Mouse (Mus musculus) heart, embryonic 15.5 days (tissue): Measurements from ENCODE around the gene Osbpl2. TPM values are rescaled to one million over a fixed set of nuclear protein-coding genes. Genes with fewer than 3 reads are reported as not detected.
A peak's percentile ranks its signal among the peaks of the same experiment; 100 is the strongest.

ENCODE experiments used
- ATAC-seq: fragments of 200-750 bp; cut with Nextera tagmentation; replicated peaks from 2 replicates; pipeline ENCODE4 v1.8.0; 2017; ENCODE audit warnings: low read depth, moderate TSS enrichment; ENCODE audit not compliant: insufficient number of reproducible peaks, insufficient read depth, low FRiP score
- H3K27ac ChIP-seq: fragments of 300-500 bp; sonication (generic); 2 replicates; pipeline ENCODE4 v1.5.1; 2015; ENCODE audit warnings: mild to moderate bottlenecking, inconsistent platforms
- H3K27me3 ChIP-seq: fragments of 300-500 bp; sonication (generic); 2 replicates; pipeline ENCODE4 v1.6.1; 2015; ENCODE audit warnings: inconsistent platforms
- H3K36me3 ChIP-seq: fragments of 300-500 bp; sonication (generic); 2 replicates; pipeline ENCODE4 v1.6.1; 2015; ENCODE audit warnings: mild to moderate bottlenecking, inconsistent platforms
- H3K4me1 ChIP-seq: fragments of 300-500 bp; sonication (generic); replicated peaks from 2 replicates; pipeline ENCODE4 v1.6.1; 2015; ENCODE audit warnings: inconsistent platforms
- H3K4me2 ChIP-seq: fragments of 300-500 bp; sonication (generic); 2 replicates; pipeline ENCODE4 v1.6.1; 2015; ENCODE audit warnings: inconsistent platforms, mild to moderate bottlenecking, moderate library complexity
- H3K4me3 ChIP-seq: fragments of 300-500 bp; sonication (generic); 2 replicates; pipeline ENCODE4 v1.5.1; 2015; ENCODE audit warnings: mild to moderate bottlenecking, inconsistent platforms
- H3K9ac ChIP-seq: fragments of 300-500 bp; sonication (generic); 2 replicates; pipeline ENCODE4 v1.6.1; 2015; ENCODE audit warnings: mild to moderate bottlenecking, inconsistent platforms
- H3K9me3 ChIP-seq: fragments of 300-500 bp; sonication (generic); replicated peaks from 2 replicates; pipeline ENCODE4 v1.6.1; 2016; ENCODE audit warnings: inconsistent platforms
- WGBS: fragments of 180-500 bp; shearing (Covaris S2); methylation state at CpG from one replicate; pipeline ENCODE4 v1.1.7; 2015; ENCODE audit warnings: mixed read lengths; 5-methylcytosine and 5-hydroxymethylcytosine counted together
- polyA plus RNA-seq: library from polyadenylated mRNA; unstranded; fragments of >200 nt; fragmentation: Nextera tagmentation; extraction: Ambion mirVana; gene quantifications from 2 replicates; pipeline ENCODE4 v1.2.1, GENCODE M21; 2015

Osbpl2 gene
- polyA plus RNA-seq, 1 experiment from 2014 or later: 31.5 TPM

- Histone ChIP-seq H3K4me2 (no peak overlapping the region), H3K9me3 (no peaks in the 10 kb centered on the region), H3K9ac (no peak overlapping the region), H3K4me1 (no peaks in the 10 kb centered on the region), H3K4me3 (no peak overlapping the region), H3K27ac (no peak overlapping the region), H3K36me3 (peaks cover 29% of the 10 kb centered on the region; the same call in 1 of the 2 replicates), H3K27me3 (peaks cover 10% of the 10 kb centered on the region; the same call in 1 of the 2 replicates)
- no peak for ATAC-seq
- WGBS: 79% methylated on average over 5 of the region's 5 CpGs
Measured at GRCm38 (mm10) chr2:180086637-180087027, 32.5 kb upstream of the Osbpl2 start.

GRCm38 (mm10) chr2:180087472-180087871, 31.6 kb upstream of the Osbpl2 start:
- Histone ChIP-seq H3K9ac (no peak overlapping the region), H3K27me3 (peaks cover 10% of the 10 kb centered on the region; the same call in 1 of the 2 replicates), H3K4me3 (no peak overlapping the region), H3K27ac (no peak overlapping the region), H3K4me2 (no peak overlapping the region), H3K36me3 (peaks cover 21% of the 10 kb centered on the region; the same call in 1 of the 2 replicates), H3K9me3 (no peaks in the 10 kb centered on the region), H3K4me1 (no peaks in the 10 kb centered on the region)
- no peak for ATAC-seq
- 86% methylated on average over 4 of the region's 4 CpGs for WGBS

GRCm38 (mm10) chr2:180090285-180090684, 28.8 kb upstream of the Osbpl2 start:
- ATAC-seq: no peak
- no peak overlapping the region for H3K4me3 ChIP-seq
- H3K9me3 ChIP-seq: no peaks in the 10 kb centered on the region
- H3K36me3 ChIP-seq: peaks cover 7% of the 10 kb centered on the region; the same call in 1 of the 2 replicates
- H3K4me1 ChIP-seq: no peaks in the 10 kb centered on the region
- no peak overlapping the region for H3K27ac ChIP-seq
- H3K9ac ChIP-seq: no peak overlapping the region
- peaks cover 10% of the 10 kb centered on the region; the same call in 1 of the 2 replicates for H3K27me3 ChIP-seq
- 63% methylated on average over 11 of the region's 11 CpGs for WGBS
- H3K4me2 ChIP-seq: no peak overlapping the region

GRCm38 (mm10) chr2:180095711-180096110, 23.4 kb upstream of the Osbpl2 start:
- no peaks in the 10 kb centered on the region for H3K9me3 ChIP-seq
- H3K4me2 ChIP-seq: no peak overlapping the region
- H3K4me1 ChIP-seq: peaks cover 6% of the 10 kb centered on the region
- H3K9ac ChIP-seq: no peak overlapping the region
- H3K36me3 ChIP-seq: no peaks in the 10 kb centered on the region
- ATAC-seq: no peak
- 33% methylated on average over 5 of the region's 5 CpGs for WGBS
- peaks cover 53% of the 10 kb centered on the region for H3K27me3 ChIP-seq
- H3K4me3 ChIP-seq: no peak overlapping the region
- H3K27ac ChIP-seq: no peak overlapping the region

- peaks cover 6% of the 10 kb centered on the region for H3K4me1 ChIP-seq
- WGBS: 41% methylated on average over 3 of the region's 3 CpGs
- no peak overlapping the region for H3K4me3 ChIP-seq
- H3K9ac ChIP-seq: no peak overlapping the region
- peaks cover 69% of the 10 kb centered on the region for H3K27me3 ChIP-seq
- no peaks in the 10 kb centered on the region for H3K9me3 ChIP-seq
- H3K36me3 ChIP-seq: no peaks in the 10 kb centered on the region
- ATAC-seq: no peak
- no peak overlapping the region for H3K4me2 ChIP-seq
- H3K27ac ChIP-seq: no peak overlapping the region
Measured at GRCm38 (mm10) chr2:180097585-180097984, 21.5 kb upstream of the Osbpl2 start.

GRCm38 (mm10) chr2:180098167-180098566, 20.9 kb upstream of the Osbpl2 start:
- Histone ChIP-seq H3K27ac (no peak overlapping the region), H3K4me1 (peaks cover 11% of the 10 kb centered on the region), H3K36me3 (no peaks in the 10 kb centered on the region), H3K4me2 (no peak overlapping the region), H3K27me3 (peaks cover 75% of the 10 kb centered on the region), H3K9me3 (no peaks in the 10 kb centered on the region), H3K9ac (no peak overlapping the region), H3K4me3 (no peak overlapping the region)
- WGBS: 25% methylated on average over 5 of the region's 5 CpGs
- ATAC-seq: no peak

- H3K4me3 ChIP-seq: no peak overlapping the region
- H3K27ac ChIP-seq: no peak overlapping the region
- H3K9me3 ChIP-seq: no peaks in the 10 kb centered on the region
- peaks cover 88% of the 10 kb centered on the region for H3K27me3 ChIP-seq
- ATAC-seq: no peak
- no peak overlapping the region for H3K9ac ChIP-seq
- 10% methylated on average over 15 of the region's 15 CpGs for WGBS
- no peak overlapping the region for H3K4me2 ChIP-seq
- H3K36me3 ChIP-seq: no peaks in the 10 kb centered on the region
- H3K4me1 ChIP-seq: peaks cover 23% of the 10 kb centered on the region
Measured at GRCm38 (mm10) chr2:180099529-180099928, 19.6 kb upstream of the Osbpl2 start.

- no peak overlapping the region for H3K9ac ChIP-seq
- H3K4me1 ChIP-seq: peaks cover 32% of the 10 kb centered on the region
- H3K4me3 ChIP-seq: peak overlapping the region; percentile 60
- H3K4me2 ChIP-seq: peak overlapping the region; percentile 99
- H3K27ac ChIP-seq: no peak overlapping the region
- WGBS: 1% methylated on average over 57 of the region's 57 CpGs
- no peaks in the 10 kb centered on the region for H3K36me3 ChIP-seq
- ATAC-seq: no peak
- H3K27me3 ChIP-seq: peaks cover 77% of the 10 kb centered on the region
- H3K9me3 ChIP-seq: no peaks in the 10 kb centered on the region
Measured at GRCm38 (mm10) chr2:180103151-180103977, 15.7 kb upstream of the Osbpl2 start.

GRCm38 (mm10) chr2:180103978-180104658, 15.0 kb upstream of the Osbpl2 start, which contains the start of gene Hrh3:
Gene Hrh3 (minus strand): TSS chr2:180104488.
- Histone ChIP-seq H3K4me1 (peaks cover 32% of the 10 kb centered on the region), H3K4me3 (peak within 1 kb of the TSS; percentile 60), H3K9me3 (no peaks in the 10 kb centered on the region), H3K36me3 (no peaks in the 10 kb centered on the region), H3K9ac (no peak within 1 kb of the TSS), H3K27ac (no peak within 1 kb of the TSS), H3K4me2 (peak within 1 kb of the TSS; percentile 99), H3K27me3 (peaks cover 69% of the 10 kb centered on the region)
- peak; percentile 83 for ATAC-seq
- WGBS: under 1% methylated on average over 78 of the region's 87 CpGs

GRCm38 (mm10) chr2:180104659-180105377, 14.3 kb upstream of the Osbpl2 start:
- WGBS: 11% methylated on average over 24 of the region's 24 CpGs
- ATAC-seq: no peak
- no peak overlapping the region for H3K9ac ChIP-seq

More at GRCm38 (mm10) chr2:180104659-180105377, 14.3 kb upstream of the Osbpl2 start:
- peak overlapping the region; percentile 99 for H3K4me2 ChIP-seq
- H3K4me3 ChIP-seq: peak overlapping the region; percentile 60
- no peaks in the 10 kb centered on the region for H3K36me3 ChIP-seq
- peaks cover 27% of the 10 kb centered on the region for H3K4me1 ChIP-seq
- peaks cover 62% of the 10 kb centered on the region for H3K27me3 ChIP-seq
- no peak overlapping the region for H3K27ac ChIP-seq
- H3K9me3 ChIP-seq: no peaks in the 10 kb centered on the region
